Mouse (Mus musculus): ENCODE data around the gene Shisa9. TPM values are rescaled to one million over a fixed set of nuclear protein-coding genes. Genes with fewer than 3 reads are reported as not detected.

Gene Shisa9
- total and polyA plus RNA-seq, 3 experiments, result not detected

DNA sequence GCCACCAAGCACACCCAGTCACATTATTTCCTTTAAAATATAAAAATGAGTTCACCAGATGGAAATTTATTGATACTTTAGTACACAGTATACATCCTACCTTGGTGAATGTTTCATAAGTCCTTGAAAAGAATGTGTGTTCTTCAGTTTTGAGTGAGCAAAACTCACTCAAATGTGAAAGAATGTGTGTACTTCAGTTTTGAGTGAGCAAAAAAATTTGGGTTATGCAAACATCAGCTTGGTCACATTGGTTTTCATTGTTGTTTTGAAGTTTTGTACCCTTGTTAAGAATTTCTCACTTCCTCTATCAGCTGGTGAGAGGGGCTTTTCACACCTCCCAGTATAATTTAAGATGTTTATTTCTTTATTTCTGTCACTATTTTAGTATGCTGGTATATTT lies 331.7 kb downstream of the Shisa9 start:
- H3K9ac ChIP-seq (ENCODE audit: insufficient read depth, low read depth), result no peak overlapping the region
- in situ Hi-C loops (cut with MboI; ENCODE audit: low pct_ligation_motif_present, low pct_unique_long_range_greater_than_20kb, low sequenced_read_pairs), result no loop called here
- TF ChIP-seq ELF1 (IDR thresholded peaks at IDR 0.05; ENCODE audit: low read depth, low read length), result no peak
- TF ChIP-seq EP300 (IDR thresholded peaks at IDR 0.05; ENCODE audit: low read length), result peak; percentile 78
- TF ChIP-seq MAX (IDR thresholded peaks at IDR 0.05; ENCODE audit: low read length), result no peak
- peak; percentile 61 for TF ChIP-seq JUND (conservative IDR thresholded peaks at IDR 0.05; ENCODE audit: low read depth, low read length)
- no peak for TF ChIP-seq CHD2 (IDR thresholded peaks at IDR 0.05; ENCODE audit: low read length)
- TF ChIP-seq IRF4 (IDR thresholded peaks at IDR 0.05; ENCODE audit: low read depth, low read length), result peak; percentile 66; the same call in 1 of the 2 replicates
- peak; percentile 32; the same call in 1 of the 2 replicates for TF ChIP-seq JUN (IDR thresholded peaks at IDR 0.05; ENCODE audit: insufficient read depth, low read depth, low read length)

More for the DNA sequence above, 331.7 kb downstream of the Shisa9 start:
- dilution Hi-C loops (cut with MboI; ENCODE audit: extremely low pct_ligation_motif_present, extremely low pct_unique_long_range_greater_than_20kb, low sequenced_read_pairs), result no loop called here
- Histone ChIP-seq H3K27me3 (replicated peaks) (peaks cover 10% of the 10 kb centered on the region), H3K4me1 (ENCODE audit: control insufficient read depth in 1 of 2, insufficient read depth in 2 of 2) (peaks cover 0 to 7% of the 10 kb centered on the region in 2 experiments; a peak in 2 of 4 replicates), H3K79me2 (replicated peaks; ENCODE audit: control insufficient read depth, extremely low read depth, insufficient read depth, poor library complexity, severe bottlenecking) (no peaks in the 10 kb centered on the region), H3K9me3 (replicated peaks; ENCODE audit: low read length) (peaks cover 2% of the 10 kb centered on the region), H3K36me3 (replicated peaks in 1 of 2; ENCODE audit: control insufficient read depth in 1 of 2, insufficient read depth in 1 of 2, low read length in 1 of 2) (no peaks in the 10 kb centered on the region), H3K27ac (ENCODE audit: insufficient read depth, low read depth) (no peak overlapping the region), H3K4me2 (ENCODE audit: insufficient read depth, low read depth, poor library complexity, severe bottlenecking) (no peak overlapping the region), H3K4me3 (replicated peaks in 1 of 3; ENCODE audit: low read depth in 2 of 3, low read length in 2 of 3, poor library complexity in 1 of 3) (no peak overlapping the region)
- peak; percentile 35 for DNase-seq (ENCODE audit: extremely low read depth)

Other genes starting within 250 kb of the Shisa9 start
- gene Cpped1, start 74.7 kb upstream of the Shisa9 start, total RNA-seq (2012; rRNA removed), result 13.6 and 14.6 TPM in 2 replicates
- 17.5 and 18.0 TPM in 2 replicates for gene Cpped1, start 74.7 kb upstream of the Shisa9 start, total RNA-seq (2014; rRNA removed)
- 29.5 and 34.6 TPM in 2 replicates for gene Cpped1, start 74.7 kb upstream of the Shisa9 start, polyA plus RNA-seq (2012; ENCODE audit: insufficient read length, low read depth)